ENCODE assay signal across 30 mouse cellular contexts in the genomic region with DNA sequence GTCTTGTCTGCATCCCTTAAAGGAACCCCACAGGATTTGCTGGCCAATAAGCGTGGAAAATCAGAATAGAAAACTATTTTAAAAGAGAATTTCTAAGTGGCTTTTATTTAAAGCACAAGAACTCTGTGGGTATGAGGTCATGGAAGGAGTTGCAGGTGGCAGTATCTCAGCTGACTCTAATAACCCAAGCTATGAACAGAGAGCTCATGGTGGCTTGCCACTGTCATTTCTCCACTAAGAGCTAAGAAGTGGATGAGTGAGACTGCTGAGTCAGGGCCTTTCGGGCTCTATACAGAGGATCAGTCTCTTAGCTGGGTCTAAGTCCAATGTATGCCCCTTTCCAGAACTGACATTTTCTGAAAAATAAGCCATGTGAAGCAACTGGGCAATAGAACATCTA.
"Had no signal": no experiment of that assay in that cellular context is flagged by ENCODE, and none has a peak within 500 bp of the region (broad histone marks: within the 10 kb centered on the region; RNA-seq: fewer than 3 reads in every experiment).

No protein-coding gene starts in this region.

- H3K9me3 ChIP-seq: limb, embryonic 10.5 days; limb, embryonic 12.5 days; limb, embryonic 13.5 days; limb, embryonic 15.5 days; liver, embryonic 12.5 days; liver, embryonic 13.5 days; liver, embryonic 15.5 days; lung, embryonic 15.5 days; megakaryocyte, embryonic 14.5 days; midbrain, embryonic 10.5 days; midbrain, embryonic 12.5 days; midbrain, embryonic 13.5 days; midbrain, embryonic 15.5 days; neural tube, embryonic 12.5 days had no signal

- DNase-seq: left cerebral cortex, postnatal 4 days; liver; liver, embryonic 13.5 days; liver, postnatal 0 days; lung, adult 18-20 months; lung, adult 2 months; lung, embryonic 14.5 days; lung, postnatal 10 days; lung, postnatal 14 days; lung, postnatal 36 days; lung, postnatal 4 days; midbrain, embryonic 14.5 days had no signal

- H3K4me1 ChIP-seq: limb, embryonic 10.5 days; limb, embryonic 12.5 days; limb, embryonic 13.5 days; limb, embryonic 15.5 days; liver, embryonic 12.5 days; liver, embryonic 13.5 days; liver, embryonic 15.5 days; lung, embryonic 15.5 days; megakaryocyte, embryonic 14.5 days; midbrain, embryonic 10.5 days; midbrain, embryonic 12.5 days; midbrain, embryonic 15.5 days; neural tube, embryonic 12.5 days had no signal

- H3K4me3 ChIP-seq: limb, embryonic 10.5 days; limb, embryonic 12.5 days; limb, embryonic 13.5 days; limb, embryonic 15.5 days; liver, embryonic 12.5 days; liver, embryonic 13.5 days; liver, embryonic 15.5 days; lung, embryonic 15.5 days; megakaryocyte, embryonic 14.5 days; midbrain, embryonic 10.5 days; midbrain, embryonic 12.5 days; midbrain, embryonic 13.5 days; midbrain, embryonic 15.5 days; myocyte; neural tube, embryonic 12.5 days had no signal

- H3K27me3 ChIP-seq: limb, embryonic 12.5 days; limb, embryonic 13.5 days; limb, embryonic 15.5 days; liver, embryonic 12.5 days; liver, embryonic 13.5 days; liver, embryonic 15.5 days; lung, embryonic 15.5 days; megakaryocyte, embryonic 14.5 days; midbrain, embryonic 12.5 days; midbrain, embryonic 13.5 days; midbrain, embryonic 15.5 days; neural tube, embryonic 12.5 days had no signal

- H3K27ac ChIP-seq: limb, embryonic 10.5 days; limb, embryonic 12.5 days; limb, embryonic 13.5 days; limb, embryonic 15.5 days; liver, embryonic 12.5 days; liver, embryonic 13.5 days; liver, embryonic 14.5 days; liver, embryonic 15.5 days; lung, embryonic 15.5 days; macrophage; midbrain, embryonic 10.5 days; midbrain, embryonic 12.5 days; midbrain, embryonic 13.5 days; midbrain, embryonic 15.5 days; neural tube, embryonic 12.5 days had no signal

- H3K9ac ChIP-seq: limb, embryonic 12.5 days; limb, embryonic 13.5 days; limb, embryonic 15.5 days; liver, embryonic 12.5 days; liver, embryonic 13.5 days; liver, embryonic 14.5 days; liver, embryonic 15.5 days; liver, postnatal 0 days; lung, embryonic 14.5 days; lung, embryonic 15.5 days; midbrain, embryonic 12.5 days; midbrain, embryonic 13.5 days; midbrain, embryonic 15.5 days; neural tube, embryonic 12.5 days had no signal

- H3K4me2 ChIP-seq: limb, embryonic 12.5 days; limb, embryonic 13.5 days; limb, embryonic 15.5 days; liver, embryonic 11.5 days; liver, embryonic 12.5 days; liver, embryonic 13.5 days; liver, embryonic 15.5 days; lung, embryonic 14.5 days; lung, embryonic 15.5 days; midbrain, embryonic 11.5 days; midbrain, embryonic 12.5 days; midbrain, embryonic 13.5 days; midbrain, embryonic 15.5 days; neural tube, embryonic 12.5 days had no signal

- H3K36me3 ChIP-seq: limb, embryonic 10.5 days; limb, embryonic 12.5 days; limb, embryonic 13.5 days; limb, embryonic 15.5 days; liver, embryonic 12.5 days; liver, embryonic 13.5 days; liver, embryonic 15.5 days; lung, embryonic 15.5 days; midbrain, embryonic 10.5 days; midbrain, embryonic 12.5 days; midbrain, embryonic 13.5 days; midbrain, embryonic 15.5 days; neural tube, embryonic 12.5 days had no signal
